25 mouse cellular contexts compared by ENCODE assay signal in genomic region chr11:18266161-18266560, GRCm38 (mm10).
DNase-seq lines count a peak whose midpoint lies in the region; ATAC-seq lines count a peak whose summit lies in the region.
"Had no signal": no experiment of that assay in that cellular context is flagged by ENCODE, and none has a peak within 500 bp of the region (broad histone marks: within the 10 kb centered on the region; RNA-seq: fewer than 3 reads in every experiment).

No protein-coding gene starts in this region.

- no peaks in the 10 kb centered on the region for H3K27me3 ChIP-seq in forebrain, embryonic 14.5 days (replicated peaks; ENCODE audit: control insufficient read depth, insufficient read depth, low read length)
- H3K27me3 ChIP-seq in forebrain, embryonic 12.5 days, result no peaks in the 10 kb centered on the region
- H3K27me3 ChIP-seq in forebrain, embryonic 16.5 days (replicated peaks; ENCODE audit: control insufficient read depth, insufficient read depth, low read length), result no peaks in the 10 kb centered on the region
- H3K27me3 ChIP-seq: CH12.LX; embryonic facial prominence, embryonic 12.5 days; embryonic facial prominence, embryonic 15.5 days; hindbrain, embryonic 12.5 days; hindbrain, embryonic 15.5 days; Patski had no signal

- H3K4me3 ChIP-seq in forebrain, embryonic 14.5 days (ENCODE audit: low read depth, low read length), result no peak overlapping the region
- no peak overlapping the region for H3K4me3 ChIP-seq in forebrain, embryonic 12.5 days (replicated peaks)
- no peak overlapping the region for H3K4me3 ChIP-seq in forebrain, embryonic 16.5 days (replicated peaks; ENCODE audit: low read length)
- H3K4me3 ChIP-seq: embryonic facial prominence, embryonic 12.5 days; embryonic facial prominence, embryonic 15.5 days; hindbrain, embryonic 12.5 days; hindbrain, embryonic 15.5 days had no signal

- H3K27ac ChIP-seq in forebrain, embryonic 14.5 days (ENCODE audit: low read depth, low read length), result no peak overlapping the region
- no peak overlapping the region for H3K27ac ChIP-seq in forebrain, embryonic 12.5 days
- no peak overlapping the region for H3K27ac ChIP-seq in forebrain, embryonic 16.5 days (ENCODE audit: low read length)
- H3K27ac ChIP-seq: embryonic facial prominence, embryonic 12.5 days; embryonic facial prominence, embryonic 15.5 days; hindbrain, embryonic 12.5 days; hindbrain, embryonic 15.5 days had no signal

- no peak overlapping the region for H3K4me2 ChIP-seq in forebrain, embryonic 14.5 days (ENCODE audit: low read length)
- no peak overlapping the region for H3K4me2 ChIP-seq in forebrain, embryonic 12.5 days
- H3K4me2 ChIP-seq in forebrain, embryonic 16.5 days (ENCODE audit: low read length), result no peak overlapping the region
- H3K4me2 ChIP-seq: embryonic facial prominence, embryonic 12.5 days; embryonic facial prominence, embryonic 15.5 days; heart, embryonic 11.5 days; hindbrain, embryonic 12.5 days; hindbrain, embryonic 15.5 days had no signal

- H3K9ac ChIP-seq in forebrain, embryonic 14.5 days (ENCODE audit: low read length), result no peak overlapping the region
- no peak overlapping the region for H3K9ac ChIP-seq in forebrain, embryonic 12.5 days
- H3K9ac ChIP-seq in forebrain, embryonic 16.5 days (replicated peaks; ENCODE audit: low read depth, low read length), result no peak overlapping the region
- H3K9ac ChIP-seq: embryonic facial prominence, embryonic 12.5 days; embryonic facial prominence, embryonic 15.5 days; hindbrain, embryonic 12.5 days; hindbrain, embryonic 15.5 days had no signal

- intact Hi-C loops in left cerebral cortex, postnatal 14 days (cut with DNase I), result no loop called here

- H3K36me3 ChIP-seq in forebrain, embryonic 14.5 days (ENCODE audit: control insufficient read depth, insufficient read depth, low read length), result no peaks in the 10 kb centered on the region
- H3K36me3 ChIP-seq in forebrain, embryonic 12.5 days (replicated peaks), result no peaks in the 10 kb centered on the region
- H3K36me3 ChIP-seq in forebrain, embryonic 16.5 days (ENCODE audit: control insufficient read depth, insufficient read depth), result no peaks in the 10 kb centered on the region
- H3K36me3 ChIP-seq: embryonic facial prominence, embryonic 12.5 days; embryonic facial prominence, embryonic 15.5 days; G1E; hindbrain, embryonic 12.5 days; hindbrain, embryonic 15.5 days had no signal

- ATAC-seq in forebrain, embryonic 14.5 days, result 0 out of 2 replicates have a peak, but pooled peaks have one; percentile 48
- no peak for ATAC-seq in forebrain, embryonic 12.5 days (ENCODE audit: low FRiP score)
- peak; percentile 49 for ATAC-seq in forebrain, embryonic 16.5 days
- ATAC-seq: intestine, postnatal 0 days; Patski had no signal

- H3K9me3 ChIP-seq in forebrain, embryonic 14.5 days (replicated peaks; ENCODE audit: control insufficient read depth, low read length), result no peaks in the 10 kb centered on the region
- H3K9me3 ChIP-seq in forebrain, embryonic 12.5 days, result no peaks in the 10 kb centered on the region
- no peaks in the 10 kb centered on the region for H3K9me3 ChIP-seq in forebrain, embryonic 16.5 days (ENCODE audit: control insufficient read depth, low read length)
- H3K9me3 ChIP-seq: embryonic facial prominence, embryonic 12.5 days; embryonic facial prominence, embryonic 15.5 days; G1E; hindbrain, embryonic 12.5 days; hindbrain, embryonic 15.5 days had no signal

- 36% methylated on average over 2 of the region's 2 CpGs for WGBS in forebrain, embryonic 14.5 days
- WGBS in forebrain, embryonic 12.5 days, result 56% methylated on average over 2 of the region's 2 CpGs
- WGBS in forebrain, embryonic 16.5 days, result 22% methylated on average over 2 of the region's 2 CpGs

- peak; percentile 59 for DNase-seq in forebrain, embryonic 14.5 days (ENCODE audit: low spot score)
- peak; percentile 20 to 24 for DNase-seq in right cerebral cortex, postnatal 10 days (ENCODE audit: low spot score in 2 of 2)
- no peak for DNase-seq in right cerebral cortex, postnatal 4 days
- no peak for DNase-seq in thymus, postnatal 25 days
- no peak for DNase-seq in left cerebral cortex, postnatal 14 days (ENCODE audit: low spot score in 2 of 2)
- DNase-seq: adrenal gland, postnatal 10 days; B cell, adult 2 months; cerebellum, adult 11 months; cerebellum, adult 2 months; cerebellum, adult 9-11 months; cerebellum, postnatal 25 days; gastrocnemius, postnatal 10 days; gastrocnemius, postnatal 36 days; heart, adult 11 months had no signal

- H3K4me1 ChIP-seq in forebrain, embryonic 14.5 days (ENCODE audit: control insufficient read depth, insufficient read depth, low read length), result no peaks in the 10 kb centered on the region
- H3K4me1 ChIP-seq in forebrain, embryonic 12.5 days, result no peaks in the 10 kb centered on the region
- no peaks in the 10 kb centered on the region for H3K4me1 ChIP-seq in forebrain, embryonic 16.5 days (replicated peaks; ENCODE audit: control insufficient read depth, insufficient read depth, low read length)
- H3K4me1 ChIP-seq: embryonic facial prominence, embryonic 12.5 days; embryonic facial prominence, embryonic 15.5 days; hindbrain, embryonic 12.5 days; hindbrain, embryonic 15.5 days had no signal

Comparison
In these comparisons a context has a peak if more than half of its experiments do, and no peak if none do; other contexts are left out.
1. DNase-seq: peak in forebrain, embryonic 14.5 days (single experiment) and right cerebral cortex, postnatal 10 days (2 of 2); none in right cerebral cortex, postnatal 4 days (single experiment), thymus, postnatal 25 days (single experiment) and left cerebral cortex, postnatal 14 days (0 of 2).